Mouse (Mus musculus) testis, postnatal 10 days (tissue): ENCODE data around the gene Osbpl10.

Experiments used
- DNase-seq: peaks from one replicate; pipeline ENCODE4 v3.0.0; 2021; ENCODE audit warnings: low spot score

Gene Osbpl10

GRCm38 (mm10) chr9:115278641-115279040 lies 300.3 kb downstream of the Osbpl10 start:
- DNase-seq, result no peak
